Mouse (Mus musculus) cerebellum, postnatal 14 days (tissue): Measurements from ENCODE around the gene Dnase1.
"Not testable (repeated sequence)": the region's sequence is repeated elsewhere in the genome, so short reads cannot be mapped to it uniquely, and the experiment has no call there.

Experiments
- DNase-seq, 2 experiments: peaks; one replicate each; pipeline ENCODE4 v3.0.0; 2021; ENCODE audit warnings: mixed read lengths in 2 of 2

Dnase1 gene

DNA sequence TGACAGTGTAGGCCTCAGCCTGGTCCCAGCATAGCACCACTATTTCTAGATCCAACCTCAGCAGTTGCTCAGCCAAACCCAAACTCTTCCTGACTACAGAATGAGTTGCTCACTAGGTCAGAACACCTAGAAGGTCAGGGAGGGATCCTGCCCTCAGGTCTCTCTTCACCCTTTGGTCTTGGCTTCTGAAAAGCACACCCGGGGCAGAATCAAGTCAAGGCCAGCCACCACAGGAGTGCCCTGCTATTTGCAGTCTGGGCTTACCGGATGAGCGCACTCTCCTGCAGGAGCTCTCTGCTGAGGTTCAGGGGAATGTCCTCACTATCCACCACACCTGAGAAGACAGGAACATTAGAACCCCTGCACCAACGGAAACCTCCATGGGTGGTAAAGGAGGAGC lies 15.9 kb downstream of the Dnase1 start:
- DNase-seq, result no peak

- DNase-seq, result no peak
Measured at GRCm38 (mm10) chr16:4053811-4054210, 17.1 kb downstream of the Dnase1 start.

- no peak for DNase-seq
Measured at GRCm38 (mm10) chr16:4064945-4065344, 28.2 kb downstream of the Dnase1 start.

DNA sequence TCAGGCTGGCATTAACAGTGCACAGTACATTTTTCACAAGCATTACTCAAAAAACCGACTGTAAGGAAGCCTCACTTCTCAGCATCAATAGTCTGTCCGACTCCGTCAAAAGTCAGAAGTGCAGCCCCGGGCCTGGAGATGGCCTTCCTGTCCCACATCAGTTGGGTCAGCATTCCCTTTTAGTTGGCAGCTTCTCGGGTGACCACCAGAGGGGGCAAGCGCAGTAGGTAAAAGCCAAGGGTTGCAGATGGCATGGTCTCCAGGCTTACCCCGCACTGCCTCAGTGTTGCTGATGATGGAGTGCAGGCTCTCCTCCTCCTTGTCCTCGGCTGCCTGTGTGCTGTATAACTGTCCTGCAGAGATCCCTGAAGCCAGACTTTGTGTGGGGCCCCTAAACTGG lies 31.8 kb downstream of the Dnase1 start:
- peak; percentile 63 to 71 for DNase-seq

DNA sequence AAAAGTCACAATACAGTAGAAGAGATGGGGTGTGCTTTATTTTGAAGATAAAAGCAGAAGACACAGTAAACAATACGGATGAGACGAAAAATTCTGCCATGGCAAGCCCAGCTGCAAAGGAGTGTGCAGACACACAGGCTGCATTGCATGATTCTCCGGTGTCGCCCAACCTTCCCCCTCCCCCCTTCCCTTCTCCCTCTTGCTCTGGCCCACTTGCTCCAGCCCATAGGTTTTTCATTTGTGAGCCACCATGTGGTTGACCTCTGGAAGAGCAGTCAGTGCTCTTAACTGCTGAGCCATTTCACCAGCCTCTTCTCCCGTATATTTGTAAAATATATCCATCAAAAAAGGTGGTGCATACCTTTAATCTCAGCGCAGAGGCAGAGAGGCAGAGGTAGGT lies 37.6 kb downstream of the Dnase1 start:
- no peak for DNase-seq

DNA sequence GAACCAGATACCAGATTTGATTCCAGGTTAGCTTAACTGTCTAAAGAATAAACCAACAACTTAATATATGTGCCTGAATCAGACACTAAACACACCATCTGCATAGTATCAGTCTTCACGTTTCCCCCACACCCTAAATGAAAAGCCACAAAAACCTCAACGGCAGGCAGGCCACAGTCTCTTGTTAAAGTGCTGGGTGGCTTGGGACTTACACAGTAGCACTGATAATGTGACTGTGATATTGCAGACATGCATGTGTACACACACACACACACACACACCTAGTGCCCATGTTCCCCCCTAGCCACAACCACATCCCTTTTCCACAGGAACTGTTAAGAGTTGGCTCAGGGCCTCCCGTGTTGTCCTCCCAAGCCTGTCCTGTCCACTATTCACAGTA lies 38.1 kb downstream of the Dnase1 start:
- no peak for DNase-seq

DNA sequence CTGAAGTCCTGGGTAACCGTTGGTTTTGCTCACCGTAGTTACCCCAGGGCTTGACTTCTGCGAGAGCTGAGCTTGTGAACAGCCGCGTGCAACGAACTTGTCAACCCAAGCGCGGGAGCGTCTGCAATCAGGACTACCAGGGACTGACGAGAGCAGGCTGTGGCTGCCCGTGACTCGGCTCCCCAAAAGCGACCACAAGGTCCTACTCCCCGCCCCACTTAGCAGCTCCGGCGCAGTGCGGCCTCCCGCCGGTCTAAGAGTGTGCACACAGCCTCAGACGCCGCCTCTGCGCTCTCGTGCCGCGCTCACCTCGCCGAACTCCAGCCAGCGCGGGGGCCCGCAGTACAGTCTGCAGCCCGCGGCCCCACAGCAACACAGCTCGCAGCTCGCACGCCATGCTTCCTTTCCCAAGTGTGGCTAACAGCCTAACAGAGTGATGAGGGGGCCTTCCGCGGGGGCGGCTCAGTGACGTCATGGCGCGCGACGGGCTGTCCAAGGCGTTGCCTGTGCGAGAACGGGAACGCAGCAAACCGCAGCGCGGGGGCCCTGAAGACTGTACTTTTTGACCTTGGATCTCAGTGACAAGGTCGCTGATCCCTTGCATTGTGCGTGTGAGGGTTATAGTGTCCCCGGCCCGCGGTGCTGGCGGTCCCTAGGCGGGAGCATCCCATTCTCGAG lies 40.8 kb downstream of the Dnase1 start, which contains the start of gene Trap1:
TSS of gene Trap1 (minus strand) at position 444 of the 678 bp plus-strand sequence.
- DNase-seq, result peak; percentile 95 to 97

DNA sequence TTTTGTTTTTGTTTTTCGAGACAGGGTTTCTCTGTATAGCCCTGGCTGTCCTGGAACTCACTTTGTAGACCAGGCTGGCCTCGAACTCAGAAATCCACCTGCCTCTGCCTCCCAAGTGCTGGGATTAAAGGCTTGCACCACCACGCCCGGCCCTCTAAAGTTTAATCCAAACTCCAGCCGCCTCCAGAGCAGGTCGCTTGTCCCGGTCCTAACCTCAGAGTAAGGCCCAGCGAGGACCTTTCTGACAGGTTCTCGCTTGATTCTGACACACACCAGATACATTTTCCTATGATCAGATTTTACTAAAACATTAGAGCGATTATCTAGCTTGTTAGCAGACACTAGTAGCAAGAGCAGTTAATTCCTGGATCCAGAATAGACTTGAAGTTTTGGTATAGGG lies 41.6 kb downstream of the Dnase1 start:
- DNase-seq, result peak in 1 of 2 experiments; percentile 23

- DNase-seq, result no peak
Measured at GRCm38 (mm10) chr16:4079656-4080055, 42.9 kb downstream of the Dnase1 start.

DNA sequence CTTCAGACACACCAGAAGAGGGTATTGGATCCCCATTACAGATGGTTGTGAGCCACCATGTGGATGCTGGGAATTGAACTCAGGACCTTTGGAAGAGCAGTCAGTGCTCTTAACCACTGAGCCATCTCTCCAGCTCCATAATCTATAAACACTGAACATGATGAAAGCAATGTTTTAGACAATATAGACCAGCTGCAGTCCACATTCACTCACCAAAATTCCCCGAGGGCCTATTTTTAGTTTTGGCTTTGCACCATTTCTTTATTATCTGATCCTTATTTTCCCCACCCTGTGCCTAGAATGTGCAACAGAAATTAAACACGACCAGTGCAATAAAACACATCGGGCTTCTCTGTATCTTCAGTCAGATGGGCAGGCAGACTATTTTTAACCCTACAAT lies 43.7 kb downstream of the Dnase1 start:
- DNase-seq, result not testable (repeated sequence)

GRCm38 (mm10) chr16:4085051-4085450 lies 48.3 kb downstream of the Dnase1 start:
- no peak for DNase-seq

DNA sequence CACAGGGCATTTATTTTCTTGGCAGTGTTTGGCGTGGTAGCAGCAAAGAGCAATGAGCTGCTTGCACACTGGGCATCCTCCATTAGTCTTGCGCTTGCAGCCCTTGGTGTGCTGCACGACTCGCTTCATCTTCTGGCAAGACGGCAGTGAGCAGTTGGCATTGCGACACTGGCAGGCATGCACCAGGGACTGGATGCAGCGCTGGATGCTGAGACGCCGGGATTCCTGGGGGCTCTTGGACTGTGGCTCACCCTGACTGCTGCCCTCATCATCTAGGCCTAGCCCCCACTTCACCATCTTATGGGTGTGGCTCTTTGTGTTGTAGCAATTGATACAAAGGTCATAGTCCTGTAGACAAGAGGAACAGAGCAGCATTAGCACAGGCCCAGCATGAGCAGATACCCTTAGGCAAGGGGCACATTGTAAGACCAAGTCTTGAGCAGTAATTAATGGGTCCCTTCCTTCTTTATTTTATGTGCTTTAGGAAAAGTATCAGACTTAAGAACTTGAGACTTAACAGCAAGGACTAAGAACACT lies 49.2 kb downstream of the Dnase1 start:
- no peak for DNase-seq

GRCm38 (mm10) chr16:4087214-4087913 lies 50.6 kb downstream of the Dnase1 start:
- no peak for DNase-seq
